Mouse (Mus musculus): ENCODE results near the gene Hprt. TPM values are rescaled to one million over a fixed set of nuclear protein-coding genes. Genes with fewer than 3 reads are reported as not detected.
"Not testable (repeated sequence)": the region's sequence is repeated elsewhere in the genome, so short reads cannot be mapped to it uniquely, and the experiment has no call there.

The Hprt gene
- polyA plus RNA-seq, 1 experiment from 2014 or later = 80.5 TPM

DNA sequence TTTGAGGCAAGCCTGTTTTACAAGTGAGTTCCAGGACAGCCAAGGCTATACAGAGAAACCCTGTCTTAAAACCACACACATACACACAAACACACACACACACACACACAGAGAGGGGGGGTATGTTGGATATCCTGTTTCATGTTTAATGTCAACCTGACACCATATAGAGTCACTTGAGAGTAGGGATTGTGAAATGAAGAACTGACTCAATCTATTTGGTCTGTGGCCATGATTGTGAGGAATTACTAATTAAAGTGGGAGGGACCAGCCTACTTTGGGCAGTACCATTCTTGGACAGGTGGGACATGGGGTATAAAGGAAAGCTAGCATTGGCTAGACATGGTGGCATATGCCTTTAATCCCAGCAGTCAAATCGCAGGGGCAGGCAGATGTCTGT lies 15.3 kb upstream of the Hprt start:
- no peaks in the 10 kb centered on the region for H3K9me3 ChIP-seq (ENCODE audit: control insufficient read depth, low read length)
- no peak overlapping the region for H3K27ac ChIP-seq (ENCODE audit: low read depth, low read length)
- H3K9ac ChIP-seq (ENCODE audit: low read length) = no peak overlapping the region
- WGBS = 93% methylated on average over 1 of the region's 1 CpGs
- DNase-seq (ENCODE audit: low spot score) (no peak), ATAC-seq (ENCODE audit: insufficient read depth, low FRiP score, low TSS enrichment) (no peak)
- no peaks in the 10 kb centered on the region for H3K4me1 ChIP-seq (ENCODE audit: control insufficient read depth, insufficient read depth, low read length)
- H3K27me3 ChIP-seq (ENCODE audit: control insufficient read depth, insufficient read depth, low read length) = no peaks in the 10 kb centered on the region
- no peaks in the 10 kb centered on the region for H3K36me3 ChIP-seq (ENCODE audit: control insufficient read depth, insufficient read depth, low read length)
- H3K4me3 ChIP-seq (ENCODE audit: low read depth, low read length) = no peak overlapping the region
- no peak overlapping the region for H3K4me2 ChIP-seq (ENCODE audit: low read depth)

DNA sequence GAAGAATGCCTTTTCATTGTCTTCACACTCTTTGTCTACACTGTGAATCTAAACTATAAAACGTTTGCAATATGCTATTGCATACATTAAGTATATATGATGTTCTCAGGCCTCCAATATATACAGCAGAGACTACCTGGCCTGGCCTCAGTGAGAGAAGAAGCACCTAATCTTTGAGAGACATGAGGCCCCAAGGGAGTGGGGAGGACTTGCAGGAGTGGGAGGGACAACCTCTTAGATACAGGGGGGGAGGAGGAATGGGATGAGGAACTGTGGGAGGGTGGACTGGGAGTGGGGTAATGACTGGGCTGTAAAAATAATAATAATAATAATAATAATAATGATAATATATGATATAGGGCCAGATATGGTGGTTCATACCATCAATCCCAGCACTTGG lies 9.4 kb upstream of the Hprt start:
- Histone ChIP-seq H3K9ac (ENCODE audit: low read length) (no peak overlapping the region), H3K4me2 (ENCODE audit: low read depth) (no peak overlapping the region), H3K36me3 (ENCODE audit: control insufficient read depth, insufficient read depth, low read length) (no peaks in the 10 kb centered on the region), H3K9me3 (ENCODE audit: control insufficient read depth, low read length) (no peaks in the 10 kb centered on the region), H3K27ac (ENCODE audit: low read depth, low read length) (no peak overlapping the region), H3K4me1 (ENCODE audit: control insufficient read depth, insufficient read depth, low read length) (no peaks in the 10 kb centered on the region), H3K27me3 (ENCODE audit: control insufficient read depth, insufficient read depth, low read length) (no peaks in the 10 kb centered on the region), H3K4me3 (ENCODE audit: low read depth, low read length) (no peak overlapping the region)
- WGBS = 63% methylated on average over 1 of the region's 1 CpGs
- ATAC-seq (ENCODE audit: insufficient read depth, low FRiP score, low TSS enrichment) (no peak), DNase-seq (ENCODE audit: low spot score) (no peak)

DNA sequence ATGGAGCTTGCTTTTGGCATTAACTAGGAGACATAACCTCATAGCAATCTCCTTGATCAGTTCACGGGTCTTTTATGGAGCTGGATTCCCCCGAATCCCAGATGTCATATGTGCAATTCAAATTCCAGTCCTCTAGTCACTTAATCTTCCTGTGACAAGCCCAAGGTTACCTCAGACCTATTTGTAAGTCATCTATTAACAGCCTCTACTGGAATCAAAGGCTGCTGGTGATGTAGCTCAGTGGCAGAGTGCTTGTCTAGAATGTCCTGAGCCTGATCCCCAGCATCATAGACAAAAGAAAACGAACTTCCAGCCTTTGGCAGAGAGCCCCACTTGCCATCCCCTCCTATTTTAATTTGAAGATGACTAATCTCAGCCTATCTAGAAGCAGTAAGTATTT lies 6.6 kb upstream of the Hprt start:
- Histone ChIP-seq H3K9me3 (ENCODE audit: control insufficient read depth, low read length) (no peaks in the 10 kb centered on the region), H3K36me3 (ENCODE audit: control insufficient read depth, insufficient read depth, low read length) (no peaks in the 10 kb centered on the region), H3K27me3 (ENCODE audit: control insufficient read depth, insufficient read depth, low read length) (no peaks in the 10 kb centered on the region), H3K4me3 (ENCODE audit: low read depth, low read length) (no peak overlapping the region), H3K4me1 (ENCODE audit: control insufficient read depth, insufficient read depth, low read length) (no peaks in the 10 kb centered on the region), H3K9ac (ENCODE audit: low read length) (no peak overlapping the region), H3K27ac (ENCODE audit: low read depth, low read length) (no peak overlapping the region), H3K4me2 (ENCODE audit: low read depth) (no peak overlapping the region)
- 77% methylated on average over 3 of the region's 3 CpGs for WGBS
- ATAC-seq (ENCODE audit: insufficient read depth, low FRiP score, low TSS enrichment) (no peak), DNase-seq (ENCODE audit: low spot score) (no peak)

DNA sequence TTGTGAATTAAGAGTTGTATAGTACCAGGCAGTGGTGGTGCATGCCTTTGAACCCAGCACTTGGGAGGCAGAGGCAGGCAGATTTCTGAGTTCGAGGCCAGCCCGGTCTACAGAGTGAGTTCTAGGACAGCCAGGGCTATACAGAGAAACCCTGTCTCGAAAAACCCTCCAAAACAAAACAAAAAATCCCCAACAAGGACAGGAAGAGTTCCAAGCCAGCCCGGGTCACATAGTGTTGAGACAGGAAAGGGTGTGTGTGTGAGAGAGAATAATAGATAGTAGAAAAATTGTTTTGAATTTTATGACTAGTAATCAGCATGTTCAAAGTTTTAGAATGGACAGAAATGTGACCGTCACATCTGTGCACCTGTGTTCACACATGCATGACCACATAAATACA lies 6.8 kb downstream of the Hprt start:
- not testable (repeated sequence) for ATAC-seq (ENCODE audit: insufficient read depth, low FRiP score, low TSS enrichment); H3K4me3 ChIP-seq (ENCODE audit: low read depth, low read length); H3K9me3 ChIP-seq (ENCODE audit: control insufficient read depth, low read length); DNase-seq (ENCODE audit: low spot score); H3K27me3 ChIP-seq (ENCODE audit: control insufficient read depth, insufficient read depth, low read length); H3K9ac ChIP-seq (ENCODE audit: low read length); H3K4me2 ChIP-seq (ENCODE audit: low read depth); H3K27ac ChIP-seq (ENCODE audit: low read depth, low read length); H3K36me3 ChIP-seq (ENCODE audit: control insufficient read depth, insufficient read depth, low read length); H3K4me1 ChIP-seq (ENCODE audit: control insufficient read depth, insufficient read depth, low read length)
- WGBS = 85% methylated on average over 5 of the region's 5 CpGs

DNA sequence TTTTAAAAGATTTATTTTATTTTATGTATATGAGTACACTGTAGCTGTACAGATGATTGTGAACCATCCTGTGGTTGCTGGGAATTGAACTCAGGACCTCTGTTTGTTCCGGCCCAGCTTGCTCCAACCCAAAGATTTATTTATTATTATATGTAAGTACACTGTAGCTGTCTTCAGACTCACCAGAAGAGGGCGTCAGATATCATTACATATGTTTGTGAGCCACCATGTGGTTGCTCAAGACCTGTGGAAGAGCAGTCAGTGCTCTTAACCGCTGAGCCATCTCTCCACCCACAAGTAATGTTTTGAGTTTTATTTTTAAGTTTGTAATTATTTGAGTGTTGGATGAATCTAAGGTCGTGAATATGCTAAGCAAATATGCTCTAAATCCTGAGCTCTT lies 16.9 kb downstream of the Hprt start:
- not testable (repeated sequence) for H3K27ac ChIP-seq (ENCODE audit: low read depth, low read length); ATAC-seq (ENCODE audit: insufficient read depth, low FRiP score, low TSS enrichment); H3K36me3 ChIP-seq (ENCODE audit: control insufficient read depth, insufficient read depth, low read length); H3K4me3 ChIP-seq (ENCODE audit: low read depth, low read length); H3K4me2 ChIP-seq (ENCODE audit: low read depth); H3K9me3 ChIP-seq (ENCODE audit: control insufficient read depth, low read length); H3K4me1 ChIP-seq (ENCODE audit: control insufficient read depth, insufficient read depth, low read length); H3K9ac ChIP-seq (ENCODE audit: low read length); DNase-seq (ENCODE audit: low spot score); H3K27me3 ChIP-seq (ENCODE audit: control insufficient read depth, insufficient read depth, low read length)
- 61% methylated on average over 4 of the region's 4 CpGs for WGBS

DNA sequence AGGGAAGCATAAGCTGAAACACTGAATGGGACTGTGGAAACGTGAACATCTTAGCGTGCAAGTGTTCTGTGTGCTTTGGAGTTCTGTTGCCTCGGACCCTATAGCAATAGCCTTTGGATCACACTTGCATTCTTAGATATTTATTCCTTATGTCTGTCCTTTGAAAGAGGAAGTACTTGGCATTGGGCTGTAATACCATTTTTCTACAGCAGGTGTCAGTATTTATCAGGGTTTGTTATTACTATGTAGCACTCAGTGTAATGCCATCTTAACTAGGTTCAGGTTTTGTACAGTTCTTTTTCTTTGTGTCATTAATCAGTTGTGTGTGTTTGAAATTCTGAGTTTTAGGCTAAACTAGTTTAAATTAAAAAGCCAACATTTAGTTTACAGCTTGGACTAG lies 18.1 kb downstream of the Hprt start:
- WGBS = 59% methylated on average over 3 of the region's 3 CpGs
- H3K4me3 ChIP-seq (ENCODE audit: low read depth, low read length) = no peak overlapping the region
- ATAC-seq (ENCODE audit: insufficient read depth, low FRiP score, low TSS enrichment) = no peak
- no peaks in the 10 kb centered on the region for H3K36me3 ChIP-seq (ENCODE audit: control insufficient read depth, insufficient read depth, low read length)
- H3K4me2 ChIP-seq (ENCODE audit: low read depth) = no peak overlapping the region
- no peaks in the 10 kb centered on the region for H3K27me3 ChIP-seq (ENCODE audit: control insufficient read depth, insufficient read depth, low read length)
- H3K4me1 ChIP-seq (ENCODE audit: control insufficient read depth, insufficient read depth, low read length) = no peaks in the 10 kb centered on the region
- DNase-seq (ENCODE audit: low spot score) = no peak
- H3K9me3 ChIP-seq (ENCODE audit: control insufficient read depth, low read length) = no peaks in the 10 kb centered on the region
- no peak overlapping the region for H3K27ac ChIP-seq (ENCODE audit: low read depth, low read length)
- H3K9ac ChIP-seq (ENCODE audit: low read length) = no peak overlapping the region

DNA sequence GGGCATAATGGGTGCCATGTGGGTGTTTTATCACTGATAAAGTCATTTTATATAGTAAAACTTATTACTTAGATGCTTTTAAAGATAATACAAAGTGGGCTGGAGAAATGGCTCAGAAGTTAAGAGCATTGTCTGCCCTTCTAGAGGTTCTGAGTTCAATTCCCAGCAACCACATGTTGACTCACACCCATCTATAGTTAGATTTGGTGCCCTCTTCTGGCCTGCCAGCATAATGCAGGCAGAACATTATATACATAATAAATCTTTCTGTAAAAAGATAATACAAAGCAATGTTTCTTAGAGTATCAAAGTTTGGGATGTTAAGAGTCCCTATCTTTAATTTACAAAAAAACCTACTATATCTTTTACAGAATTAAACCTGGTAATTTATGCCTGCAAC lies 27.6 kb downstream of the Hprt start:
- Histone ChIP-seq H3K4me1 (ENCODE audit: control insufficient read depth, insufficient read depth, low read length) (no peaks in the 10 kb centered on the region), H3K27me3 (ENCODE audit: control insufficient read depth, insufficient read depth, low read length) (no peaks in the 10 kb centered on the region), H3K4me3 (ENCODE audit: low read depth, low read length) (no peak overlapping the region), H3K9ac (ENCODE audit: low read length) (no peak overlapping the region), H3K4me2 (ENCODE audit: low read depth) (no peak overlapping the region), H3K9me3 (ENCODE audit: control insufficient read depth, low read length) (no peaks in the 10 kb centered on the region), H3K36me3 (ENCODE audit: control insufficient read depth, insufficient read depth, low read length) (no peaks in the 10 kb centered on the region), H3K27ac (ENCODE audit: low read depth, low read length) (no peak overlapping the region)
- ATAC-seq (ENCODE audit: insufficient read depth, low FRiP score, low TSS enrichment) (no peak), DNase-seq (ENCODE audit: low spot score) (no peak)

DNA sequence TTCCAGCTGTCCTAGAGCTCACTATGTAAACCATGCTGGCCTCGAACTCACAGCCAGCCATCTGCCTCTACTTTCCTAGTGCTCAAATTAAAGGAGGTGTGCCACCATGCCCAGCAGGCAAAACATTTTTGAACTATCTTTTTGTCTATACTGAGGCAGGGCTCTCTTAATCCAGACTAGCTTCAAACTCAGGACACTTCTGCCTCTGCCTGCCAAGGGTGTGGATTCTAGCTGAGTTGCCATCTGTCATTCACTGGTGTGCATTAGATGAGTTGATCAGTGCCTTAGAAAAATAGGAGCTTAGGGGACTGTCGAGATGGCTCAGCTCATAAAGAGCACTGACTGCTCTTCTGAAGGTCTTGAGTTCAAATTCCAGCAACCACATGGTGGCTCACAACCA lies 35.1 kb downstream of the Hprt start:
- DNase-seq (ENCODE audit: low spot score) = no peak
- Histone ChIP-seq H3K9me3 (ENCODE audit: control insufficient read depth, low read length) (no peaks in the 10 kb centered on the region), H3K4me3 (ENCODE audit: low read depth, low read length) (no peak overlapping the region), H3K27ac (ENCODE audit: low read depth, low read length) (no peak overlapping the region), H3K36me3 (ENCODE audit: control insufficient read depth, insufficient read depth, low read length) (no peaks in the 10 kb centered on the region), H3K4me2 (ENCODE audit: low read depth) (no peak overlapping the region), H3K27me3 (ENCODE audit: control insufficient read depth, insufficient read depth, low read length) (no peaks in the 10 kb centered on the region), H3K9ac (ENCODE audit: low read length) (no peak overlapping the region), H3K4me1 (ENCODE audit: control insufficient read depth, insufficient read depth, low read length) (no peaks in the 10 kb centered on the region)
- no peak for ATAC-seq (ENCODE audit: insufficient read depth, low FRiP score, low TSS enrichment)
- WGBS = 90% methylated on average over 2 of the region's 2 CpGs

DNA sequence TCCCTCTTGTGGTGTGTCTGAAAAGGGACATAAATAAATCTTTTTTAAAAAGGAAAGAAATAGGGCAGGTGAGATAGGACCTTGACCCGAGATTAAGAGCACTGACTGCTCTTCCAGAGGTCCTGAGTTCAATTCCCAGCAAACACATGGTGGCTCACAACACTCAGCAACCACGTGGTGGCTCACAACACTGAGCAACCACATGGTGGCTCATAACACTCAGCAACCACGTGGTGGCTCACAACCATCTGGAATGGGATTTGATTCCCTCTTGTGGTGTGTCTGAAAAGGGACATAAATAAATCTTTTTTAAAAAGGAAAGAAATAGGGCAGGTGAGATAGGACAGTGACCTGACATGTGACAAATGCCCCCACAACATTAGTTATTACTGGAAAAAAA lies 36.3 kb downstream of the Hprt start:
- not testable (repeated sequence) for H3K27ac ChIP-seq (ENCODE audit: low read depth, low read length); H3K4me1 ChIP-seq (ENCODE audit: control insufficient read depth, insufficient read depth, low read length); H3K9me3 ChIP-seq (ENCODE audit: control insufficient read depth, low read length); ATAC-seq (ENCODE audit: insufficient read depth, low FRiP score, low TSS enrichment); H3K4me2 ChIP-seq (ENCODE audit: low read depth); H3K27me3 ChIP-seq (ENCODE audit: control insufficient read depth, insufficient read depth, low read length); H3K4me3 ChIP-seq (ENCODE audit: low read depth, low read length); H3K9ac ChIP-seq (ENCODE audit: low read length); H3K36me3 ChIP-seq (ENCODE audit: control insufficient read depth, insufficient read depth, low read length)
- 32% methylated on average over 3 of the region's 3 CpGs for WGBS
- peak; percentile 29 for DNase-seq (ENCODE audit: low spot score)
